Mouse (Mus musculus) forebrain, embryonic 14.5 days (tissue): ENCODE measurements around the gene Tet3. TPM values are rescaled to one million over a fixed set of nuclear protein-coding genes. Genes with fewer than 3 reads are reported as not detected.

Experiments
- ATAC-seq: fragments of 200-750 bp; cut with Nextera tagmentation; 2 replicates; pipeline ENCODE4 v1.8.0; 2017; ENCODE audit warnings: mild to moderate bottlenecking, moderate library complexity
- DNase-seq: peaks from one replicate; pipeline ENCODE4 v3.0.0-alpha.2; 2015; ENCODE audit warnings: low spot score
- H3K27ac ChIP-seq: fragments of 300-500 bp; sonication (generic); 2 replicates; pipeline ENCODE4 v1.5.1; 2014; ENCODE audit warnings: low read depth, mild to moderate bottlenecking, control low read depth, low read length, moderate library complexity
- H3K27me3 ChIP-seq: fragments of 300-500 bp; sonication (generic); replicated peaks from 2 replicates; pipeline ENCODE4 v1.6.1; 2014; ENCODE audit warnings: low read length, control low read depth, mixed read lengths; ENCODE audit not compliant: control insufficient read depth, insufficient read depth
- H3K36me3 ChIP-seq: fragments of 300-500 bp; sonication (generic); 2 replicates; pipeline ENCODE4 v1.6.1; 2014; ENCODE audit warnings: low read length, control low read depth; ENCODE audit not compliant: control insufficient read depth, insufficient read depth
- H3K4me1 ChIP-seq: fragments of 300-500 bp; sonication (generic); 2 replicates; pipeline ENCODE4 v1.6.1; 2014; ENCODE audit warnings: antibody characterized with exemption, low read length, control low read depth; ENCODE audit not compliant: control insufficient read depth, insufficient read depth
- H3K4me2 ChIP-seq: fragments of 300-500 bp; sonication (generic); 2 replicates; pipeline ENCODE4 v1.6.1; 2014; ENCODE audit warnings: mild to moderate bottlenecking, control low read depth, low read length
- H3K4me3 ChIP-seq: fragments of 300-500 bp; sonication (generic); 2 replicates; pipeline ENCODE4 v1.5.1; 2014; ENCODE audit warnings: low read depth, low read length, control low read depth
- H3K9ac ChIP-seq: fragments of 300-500 bp; sonication (generic); 2 replicates; pipeline ENCODE4 v1.6.1; 2014; ENCODE audit warnings: mild to moderate bottlenecking, low read length, control low read depth, moderate library complexity
- H3K9me3 ChIP-seq: fragments of 300-500 bp; sonication (generic); replicated peaks from 2 replicates; pipeline ENCODE4 v1.6.1; 2016; ENCODE audit warnings: low read length, control low read depth, mixed read lengths; ENCODE audit not compliant: control insufficient read depth
- WGBS: fragments of 180-500 bp; shearing (Covaris S2); extraction: QIAGEN DNeasy Blood & Tissue Kit; methylation state at CpG from one replicate; pipeline ENCODE4 v1.1.7; 2014; 5-methylcytosine and 5-hydroxymethylcytosine counted together
- polyA plus RNA-seq: library from polyadenylated mRNA; unstranded; fragments of >200 nt; fragmentation: Nextera tagmentation; extraction: Ambion mirVana; gene quantifications from 2 replicates; pipeline ENCODE4 v1.2.1, GENCODE M21; 2014

Gene Tet3
- polyA plus RNA-seq, 1 experiment from 2014 or later = 34.9 TPM

DNA sequence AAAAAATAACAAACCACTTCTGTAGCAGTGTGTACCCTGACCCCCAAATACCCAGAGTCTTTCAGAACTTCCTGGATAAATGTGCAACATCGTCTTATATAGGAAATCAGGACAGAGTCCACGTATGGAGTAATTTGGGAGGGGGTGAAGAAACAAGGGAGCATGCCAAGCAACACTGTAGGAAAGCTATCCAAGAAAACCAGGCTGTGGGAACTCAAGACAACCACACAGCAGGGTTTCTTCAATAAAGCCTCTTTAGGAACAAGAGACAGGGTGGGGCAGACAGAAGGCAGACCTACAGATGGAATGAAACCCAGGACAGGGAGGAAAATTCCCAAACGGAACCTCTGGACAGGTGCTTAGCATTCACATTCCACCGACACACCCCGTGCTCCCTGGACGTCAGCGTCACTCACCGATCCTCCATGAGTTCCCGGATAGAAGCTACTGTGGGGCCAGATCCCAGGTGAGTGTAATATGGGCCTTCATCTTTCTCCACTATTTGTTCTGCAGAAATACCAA, 73.3 kb downstream of the Tet3 start:
- WGBS = 91% methylated on average over 9 of the region's 9 CpGs
- ATAC-seq = no peak
- no peak overlapping the region for H3K27ac ChIP-seq
- H3K4me2 ChIP-seq = no peak overlapping the region
- H3K9ac ChIP-seq = no peak overlapping the region
- H3K9me3 ChIP-seq = no peaks in the 10 kb centered on the region
- H3K27me3 ChIP-seq = no peaks in the 10 kb centered on the region
- H3K36me3 ChIP-seq = peaks cover 42% of the 10 kb centered on the region
- no peak for DNase-seq
- H3K4me1 ChIP-seq = no peaks in the 10 kb centered on the region
- H3K4me3 ChIP-seq = no peak overlapping the region

GRCm38 (mm10) chr6:83381510-83382491, 77.1 kb downstream of the Tet3 start:
- Histone ChIP-seq H3K9ac (no peak overlapping the region), H3K9me3 (no peaks in the 10 kb centered on the region), H3K36me3 (peaks cover 80% of the 10 kb centered on the region), H3K27ac (no peak overlapping the region), H3K27me3 (no peaks in the 10 kb centered on the region), H3K4me2 (no peak overlapping the region), H3K4me1 (no peaks in the 10 kb centered on the region), H3K4me3 (no peak overlapping the region)
- ATAC-seq = no peak
- no peak for DNase-seq
- WGBS = 88% methylated on average over 10 of the region's 10 CpGs

DNA sequence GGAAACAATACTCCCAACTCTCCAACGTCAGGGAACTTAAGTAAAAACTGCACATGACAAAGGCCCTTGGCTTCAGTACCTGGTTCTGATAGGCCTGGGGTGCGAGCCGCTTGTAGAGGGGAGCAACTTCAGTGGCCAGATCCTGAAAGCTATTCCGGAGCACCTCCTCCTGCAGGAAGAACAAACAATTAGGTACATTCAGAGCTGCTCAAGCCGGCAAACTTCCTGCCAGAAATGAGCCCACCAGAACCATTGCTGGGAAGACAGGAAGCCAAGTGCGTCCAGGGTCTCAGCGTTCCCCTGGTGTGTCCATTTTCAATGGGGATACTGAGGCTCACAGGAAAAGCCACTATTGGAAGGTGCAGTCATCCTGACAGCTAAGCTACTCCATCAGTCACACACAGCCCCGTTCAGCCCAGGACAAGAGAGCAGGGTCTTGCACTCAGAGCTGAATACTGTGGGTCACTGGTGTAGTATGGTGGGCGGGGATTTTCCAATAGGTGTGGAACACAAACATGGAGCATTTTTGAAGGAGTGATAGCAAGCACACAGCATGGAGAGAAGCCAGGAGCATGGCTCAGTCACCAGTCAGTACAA, 85.1 kb downstream of the Tet3 start:
- no peak for DNase-seq
- Histone ChIP-seq H3K4me1 (no peaks in the 10 kb centered on the region), H3K27me3 (no peaks in the 10 kb centered on the region), H3K4me3 (no peak overlapping the region), H3K9ac (no peak overlapping the region), H3K9me3 (no peaks in the 10 kb centered on the region), H3K36me3 (peaks cover 100% of the 10 kb centered on the region), H3K4me2 (no peak overlapping the region), H3K27ac (no peak overlapping the region)
- WGBS = 83% methylated on average over 9 of the region's 9 CpGs
- no peak for ATAC-seq

DNA sequence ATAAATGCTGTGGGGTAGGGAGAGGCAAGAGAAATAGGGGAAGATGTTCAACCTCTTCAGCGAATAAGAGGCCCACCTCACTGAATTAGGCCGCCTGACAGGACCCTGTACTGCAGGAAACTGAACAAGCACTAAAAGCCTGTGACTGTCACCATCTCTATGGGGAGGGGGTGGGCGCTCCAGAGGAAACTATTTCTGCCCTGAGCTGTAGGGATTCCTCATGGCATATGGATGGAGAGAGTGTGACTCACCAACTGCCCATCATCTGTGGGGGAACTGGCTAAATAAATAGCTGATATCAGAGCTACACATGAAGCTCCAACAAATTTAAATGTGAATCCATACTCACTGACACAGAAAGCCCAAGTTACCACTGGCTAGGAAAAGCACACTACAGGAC, 87.5 kb downstream of the Tet3 start:
- DNase-seq (no peak), ATAC-seq (no peak)
- Histone ChIP-seq H3K4me3 (no peak overlapping the region), H3K36me3 (peaks cover 99% of the 10 kb centered on the region), H3K27ac (no peak overlapping the region), H3K4me1 (no peaks in the 10 kb centered on the region), H3K27me3 (no peaks in the 10 kb centered on the region), H3K9ac (no peak overlapping the region), H3K9me3 (no peaks in the 10 kb centered on the region), H3K4me2 (no peak overlapping the region)
- 87% methylated on average over 3 of the region's 3 CpGs for WGBS

DNA sequence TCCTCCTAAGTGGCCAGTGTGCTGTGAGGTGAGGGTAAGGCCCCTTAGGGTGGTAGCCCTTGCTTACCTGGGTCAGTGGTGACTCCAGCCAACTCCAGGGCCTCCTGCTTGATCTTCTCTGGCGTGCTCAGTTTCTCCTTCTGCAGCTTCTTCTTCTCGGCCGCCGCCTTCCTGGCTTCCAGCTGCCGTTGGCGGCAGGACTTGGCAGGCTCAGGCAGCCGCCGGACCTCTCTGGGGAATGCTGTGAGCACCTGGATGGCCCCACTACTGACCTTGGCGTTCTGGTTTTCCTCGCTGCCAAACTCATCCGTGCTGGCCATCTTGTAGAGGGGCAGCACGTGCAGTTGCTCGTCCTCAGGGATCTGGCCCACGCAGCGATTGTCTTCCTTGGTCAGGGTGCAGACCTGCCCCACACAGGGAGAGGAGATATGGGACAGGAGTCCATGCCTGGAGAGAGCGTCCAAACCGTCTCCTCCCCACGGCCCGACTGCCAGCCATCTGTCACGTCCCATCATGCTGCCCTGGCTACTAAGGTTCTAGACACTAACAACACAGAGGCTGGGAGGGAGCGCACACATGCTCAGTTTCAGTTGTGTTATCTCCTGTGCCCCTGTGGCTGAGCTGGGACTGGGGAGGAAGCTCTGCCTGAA, 88.4 kb downstream of the Tet3 start:
- Histone ChIP-seq H3K4me1 (no peaks in the 10 kb centered on the region), H3K36me3 (peaks cover 97% of the 10 kb centered on the region), H3K4me2 (no peak overlapping the region), H3K27me3 (no peaks in the 10 kb centered on the region), H3K4me3 (no peak overlapping the region), H3K27ac (no peak overlapping the region), H3K9me3 (no peaks in the 10 kb centered on the region), H3K9ac (no peak overlapping the region)
- WGBS = 93% methylated on average over 21 of the region's 21 CpGs
- ATAC-seq (no peak), DNase-seq (no peak)

- Histone ChIP-seq H3K9ac (no peak overlapping the region), H3K4me3 (no peak overlapping the region), H3K4me2 (no peak overlapping the region), H3K4me1 (no peaks in the 10 kb centered on the region), H3K27ac (no peak overlapping the region), H3K27me3 (no peaks in the 10 kb centered on the region), H3K9me3 (no peaks in the 10 kb centered on the region), H3K36me3 (peaks cover 73% of the 10 kb centered on the region)
- DNase-seq (no peak), ATAC-seq (no peak)
- 88% methylated on average over 12 of the region's 12 CpGs for WGBS
These were observed 95.8 kb downstream of the Tet3 start for GRCm38 (mm10) chr6:83363075-83363474.

DNA sequence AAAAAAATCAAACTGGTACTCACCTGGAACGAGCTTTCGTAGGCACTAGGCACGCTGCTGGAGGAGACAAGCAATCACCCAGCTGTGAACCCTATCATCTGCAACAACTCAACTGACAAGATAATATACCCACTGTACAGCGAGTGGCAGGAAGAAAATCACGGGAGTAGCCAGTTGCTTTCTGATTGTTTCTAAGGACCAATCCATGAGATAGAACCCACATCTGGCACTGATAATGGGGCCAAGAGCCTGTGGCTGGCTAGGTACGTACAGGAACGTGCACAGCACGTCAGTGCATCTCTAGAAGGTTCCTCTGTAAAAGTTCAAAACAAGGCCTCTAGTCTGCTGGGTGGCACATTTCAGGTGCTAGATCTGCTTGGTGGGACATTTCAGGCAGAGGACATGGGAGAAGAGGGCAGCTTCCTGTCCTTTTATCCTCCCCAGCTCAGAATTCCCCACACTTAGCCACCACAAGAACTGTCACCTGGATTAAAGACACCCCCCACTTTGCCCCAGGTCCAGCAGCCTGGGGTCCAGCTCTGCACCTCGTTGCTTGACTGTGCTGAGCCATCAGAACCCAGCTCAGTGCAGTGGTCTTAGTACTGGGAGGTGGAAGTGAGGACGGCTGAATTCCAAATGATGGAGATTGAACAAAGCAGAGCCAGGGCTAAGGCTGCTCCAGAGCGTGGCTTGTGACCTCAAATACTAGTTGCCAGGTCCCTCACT, 97.2 kb downstream of the Tet3 start:
- Histone ChIP-seq H3K9me3 (no peaks in the 10 kb centered on the region), H3K27ac (no peak overlapping the region), H3K36me3 (peaks cover 60% of the 10 kb centered on the region), H3K9ac (no peak overlapping the region), H3K27me3 (no peaks in the 10 kb centered on the region), H3K4me2 (no peak overlapping the region), H3K4me1 (no peaks in the 10 kb centered on the region), H3K4me3 (no peak overlapping the region)
- ATAC-seq = no peak
- DNase-seq = no peak
- WGBS = 88% methylated on average over 11 of the region's 11 CpGs

GRCm38 (mm10) chr6:83357436-83357835, 101.4 kb downstream of the Tet3 start:
- Histone ChIP-seq H3K4me1 (no peaks in the 10 kb centered on the region), H3K36me3 (peaks cover 68% of the 10 kb centered on the region)

More at GRCm38 (mm10) chr6:83357436-83357835, 101.4 kb downstream of the Tet3 start:
- Histone ChIP-seq H3K4me2 (no peak overlapping the region), H3K9ac (no peak overlapping the region), H3K27me3 (no peaks in the 10 kb centered on the region), H3K27ac (no peak overlapping the region), H3K9me3 (no peaks in the 10 kb centered on the region), H3K4me3 (no peak overlapping the region)
- DNase-seq (no peak), ATAC-seq (no peak)
- WGBS = 92% methylated on average over 10 of the region's 10 CpGs
